In the genomic region with DNA sequence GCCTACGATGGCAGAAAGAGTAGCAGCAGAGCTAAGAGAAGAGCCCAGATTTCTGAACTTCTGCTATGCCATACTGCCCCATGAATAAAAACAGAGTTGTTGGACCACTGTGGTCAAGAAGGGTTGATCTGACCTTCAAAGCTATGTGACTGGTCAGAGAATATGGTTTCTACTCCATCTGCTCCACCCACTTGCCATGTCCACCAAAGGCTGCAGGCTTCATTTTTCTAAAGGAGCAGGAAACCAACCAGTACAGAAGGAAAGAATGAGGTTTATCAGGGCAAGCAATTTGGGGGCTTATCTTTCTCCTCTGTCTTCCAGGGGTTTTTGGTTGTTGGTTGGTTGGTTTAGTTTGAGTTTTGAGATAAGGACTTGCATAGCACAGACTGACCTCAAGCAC, we compare ENCODE assay signal across 18 mouse cellular contexts. TPM values are rescaled to one million over a fixed set of nuclear protein-coding genes. Genes with fewer than 3 reads are reported as not detected.
"Had no signal": no experiment of that assay in that cellular context is flagged by ENCODE, and none has a peak within 500 bp of the region (broad histone marks: within the 10 kb centered on the region; RNA-seq: fewer than 3 reads in every experiment).

No protein-coding gene starts in this region.

- H3K9ac ChIP-seq: heart, embryonic 12.5 days; hindbrain, embryonic 12.5 days; hindbrain, embryonic 14.5 days; intestine, embryonic 15.5 days; limb, embryonic 13.5 days; limb, embryonic 15.5 days; liver, embryonic 12.5 days; liver, embryonic 14.5 days had no signal

- DNase-seq: gastrocnemius, postnatal 14 days; gastrocnemius, postnatal 36 days; layer of hippocampus, postnatal 36 days; left cerebral cortex, postnatal 4 days had no signal

- H3K4me3 ChIP-seq: heart, embryonic 10.5 days; heart, embryonic 12.5 days; hindbrain, embryonic 10.5 days; hindbrain, embryonic 12.5 days; intestine, embryonic 15.5 days; limb, embryonic 13.5 days; limb, embryonic 15.5 days; liver, embryonic 12.5 days had no signal

- H3K27ac ChIP-seq: heart, embryonic 10.5 days; hindbrain, embryonic 10.5 days; hindbrain, embryonic 12.5 days; hindbrain, embryonic 14.5 days; intestine, embryonic 15.5 days; limb, embryonic 13.5 days; limb, embryonic 15.5 days; liver, embryonic 12.5 days; liver, embryonic 14.5 days had no signal

- H3K4me2 ChIP-seq: heart, embryonic 12.5 days; hindbrain, embryonic 12.5 days; hindbrain, embryonic 14.5 days; intestine, embryonic 15.5 days; limb, embryonic 13.5 days; limb, embryonic 15.5 days; liver, embryonic 12.5 days had no signal

- H3K9me3 ChIP-seq: heart, embryonic 10.5 days; heart, embryonic 12.5 days; hindbrain, embryonic 10.5 days; hindbrain, embryonic 12.5 days; intestine, embryonic 15.5 days; limb, embryonic 13.5 days; limb, embryonic 15.5 days; liver, embryonic 12.5 days had no signal

- H3K27me3 ChIP-seq: heart, embryonic 12.5 days; hindbrain, embryonic 12.5 days; intestine, embryonic 15.5 days; limb, embryonic 13.5 days; limb, embryonic 15.5 days; liver, embryonic 12.5 days had no signal

- ATAC-seq: hindbrain, embryonic 16.5 days; inflammation-experienced regulatory T-cells, adult 6 months; intestine, embryonic 15.5 days; intestine, postnatal 0 days; liver, embryonic 12.5 days had no signal

RNA-seq across cellular contexts. Expression of gene Thrsp, which starts 3.5 kb away (rescaled TPM):
- total RNA-seq: granulocyte monocyte progenitor cell, adult 5-6 weeks had no signal
- polyA plus RNA-seq: liver, embryonic 12.5 days had no signal

RNA-seq across cellular contexts. Expression of gene Kctd14, which starts 37.1 kb away (rescaled TPM):
- total RNA-seq: gastrocnemius, postnatal 36 days had no signal
